Mouse (Mus musculus): ENCODE results near the gene Cdkal1. TPM values are rescaled to one million over a fixed set of nuclear protein-coding genes. Genes with fewer than 3 reads are reported as not detected.

Cdkal1 gene
- polyA plus RNA-seq, 2 experiments: 10.8 to 29.8 TPM

- Histone ChIP-seq H3K9me3 (ENCODE audit: control insufficient read depth, low read length) (no peaks in the 10 kb centered on the region), H3K4me1 (ENCODE audit: control insufficient read depth, insufficient read depth, low read length) (no peaks in the 10 kb centered on the region), H3K4me3 (replicated peaks; ENCODE audit: low read length) (no peak overlapping the region), H3K27me3 (ENCODE audit: control insufficient read depth, insufficient read depth, low read length) (no peaks in the 10 kb centered on the region), H3K36me3 (ENCODE audit: control insufficient read depth, insufficient read depth, low read length) (no peaks in the 10 kb centered on the region), H3K4me2 (replicated peaks; ENCODE audit: low read depth, low read length, severe bottlenecking) (no peak overlapping the region), H3K9ac (ENCODE audit: low read depth, low read length, severe bottlenecking) (no peak overlapping the region), H3K27ac (replicated peaks; ENCODE audit: low read depth, low read length) (no peak overlapping the region)
- DNase-seq (ENCODE audit: low spot score) (no peak), ATAC-seq (ENCODE audit: low FRiP score, low read depth) (no peak)
- WGBS: 29% methylated on average over 3 of the region's 3 CpGs
- TF ChIP-seq POLR2A (IDR thresholded peaks at IDR 0.05; ENCODE audit: borderline replicate concordance, extremely low read depth, insufficient read depth, insufficient read length): no peak
Measured at GRCm38 (mm10) chr13:29285058-29285457, 570.4 kb downstream of the Cdkal1 start.

GRCm38 (mm10) chr13:29281556-29281955 lies 573.9 kb downstream of the Cdkal1 start:
- H3K36me3 ChIP-seq (ENCODE audit: control insufficient read depth, insufficient read depth, low read length): no peaks in the 10 kb centered on the region
- no peaks in the 10 kb centered on the region for H3K9me3 ChIP-seq (ENCODE audit: control insufficient read depth, low read length)
- no peak for ATAC-seq (ENCODE audit: low FRiP score, low read depth)
- H3K9ac ChIP-seq (ENCODE audit: low read depth, low read length, severe bottlenecking): no peak overlapping the region
- no peak overlapping the region for H3K4me2 ChIP-seq (replicated peaks; ENCODE audit: low read depth, low read length, severe bottlenecking)
- no peak overlapping the region for H3K4me3 ChIP-seq (replicated peaks; ENCODE audit: low read length)
- WGBS: 62% methylated on average over 6 of the region's 6 CpGs
- H3K27ac ChIP-seq (replicated peaks; ENCODE audit: low read depth, low read length): no peak overlapping the region
- no peak for DNase-seq (ENCODE audit: low spot score)
- no peaks in the 10 kb centered on the region for H3K4me1 ChIP-seq (ENCODE audit: control insufficient read depth, insufficient read depth, low read length)
- no peak for TF ChIP-seq POLR2A (IDR thresholded peaks at IDR 0.05; ENCODE audit: borderline replicate concordance, extremely low read depth, insufficient read depth, insufficient read length)
- no peaks in the 10 kb centered on the region for H3K27me3 ChIP-seq (ENCODE audit: control insufficient read depth, insufficient read depth, low read length)

- H3K4me2 ChIP-seq (replicated peaks; ENCODE audit: low read depth, low read length, severe bottlenecking): no peak overlapping the region
- ATAC-seq (ENCODE audit: low FRiP score, low read depth) (no peak), DNase-seq (ENCODE audit: low spot score) (no peak)
- no peaks in the 10 kb centered on the region for H3K27me3 ChIP-seq (ENCODE audit: control insufficient read depth, insufficient read depth, low read length)
- H3K9me3 ChIP-seq (ENCODE audit: control insufficient read depth, low read length): no peaks in the 10 kb centered on the region
- no peak overlapping the region for H3K9ac ChIP-seq (ENCODE audit: low read depth, low read length, severe bottlenecking)
- no peaks in the 10 kb centered on the region for H3K36me3 ChIP-seq (ENCODE audit: control insufficient read depth, insufficient read depth, low read length)
- H3K4me1 ChIP-seq (ENCODE audit: control insufficient read depth, insufficient read depth, low read length): no peaks in the 10 kb centered on the region
- TF ChIP-seq POLR2A (IDR thresholded peaks at IDR 0.05; ENCODE audit: borderline replicate concordance, extremely low read depth, insufficient read depth, insufficient read length): no peak
- H3K4me3 ChIP-seq (replicated peaks; ENCODE audit: low read length): no peak overlapping the region
- WGBS: 71% methylated on average over 4 of the region's 4 CpGs
- H3K27ac ChIP-seq (replicated peaks; ENCODE audit: low read depth, low read length): no peak overlapping the region
Measured at GRCm38 (mm10) chr13:29278156-29278555, 577.3 kb downstream of the Cdkal1 start.

GRCm38 (mm10) chr13:29274296-29274695 lies 581.2 kb downstream of the Cdkal1 start:
- no peak for ATAC-seq (ENCODE audit: low FRiP score, low read depth)
- no peaks in the 10 kb centered on the region for H3K36me3 ChIP-seq (ENCODE audit: control insufficient read depth, insufficient read depth, low read length)
- WGBS: 68% methylated on average over 11 of the region's 11 CpGs
- H3K4me2 ChIP-seq (replicated peaks; ENCODE audit: low read depth, low read length, severe bottlenecking): no peak overlapping the region
- TF ChIP-seq POLR2A (IDR thresholded peaks at IDR 0.05; ENCODE audit: borderline replicate concordance, extremely low read depth, insufficient read depth, insufficient read length): no peak
- H3K9me3 ChIP-seq (ENCODE audit: control insufficient read depth, low read length): no peaks in the 10 kb centered on the region
- DNase-seq (ENCODE audit: low spot score): no peak
- no peaks in the 10 kb centered on the region for H3K27me3 ChIP-seq (ENCODE audit: control insufficient read depth, insufficient read depth, low read length)
- no peaks in the 10 kb centered on the region for H3K4me1 ChIP-seq (ENCODE audit: control insufficient read depth, insufficient read depth, low read length)
- no peak overlapping the region for H3K9ac ChIP-seq (ENCODE audit: low read depth, low read length, severe bottlenecking)
- no peak overlapping the region for H3K27ac ChIP-seq (replicated peaks; ENCODE audit: low read depth, low read length)
- H3K4me3 ChIP-seq (replicated peaks; ENCODE audit: low read length): no peak overlapping the region

- Histone ChIP-seq H3K9me3 (ENCODE audit: control insufficient read depth, low read length) (no peaks in the 10 kb centered on the region), H3K4me1 (ENCODE audit: control insufficient read depth, insufficient read depth, low read length) (no peaks in the 10 kb centered on the region), H3K4me3 (replicated peaks; ENCODE audit: low read length) (no peak overlapping the region), H3K4me2 (replicated peaks; ENCODE audit: low read depth, low read length, severe bottlenecking) (no peak overlapping the region), H3K9ac (ENCODE audit: low read depth, low read length, severe bottlenecking) (no peak overlapping the region), H3K27me3 (ENCODE audit: control insufficient read depth, insufficient read depth, low read length) (no peaks in the 10 kb centered on the region), H3K36me3 (ENCODE audit: control insufficient read depth, insufficient read depth, low read length) (no peaks in the 10 kb centered on the region), H3K27ac (replicated peaks; ENCODE audit: low read depth, low read length) (no peak overlapping the region)
- ATAC-seq (ENCODE audit: low FRiP score, low read depth): no peak
- TF ChIP-seq POLR2A (IDR thresholded peaks at IDR 0.05; ENCODE audit: borderline replicate concordance, extremely low read depth, insufficient read depth, insufficient read length): no peak
- no peak for DNase-seq (ENCODE audit: low spot score)
- 47% methylated on average over 4 of the region's 4 CpGs for WGBS
Measured at GRCm38 (mm10) chr13:29273693-29274221, 581.7 kb downstream of the Cdkal1 start.

- Histone ChIP-seq H3K9ac (ENCODE audit: low read depth, low read length, severe bottlenecking) (no peak overlapping the region), H3K4me2 (replicated peaks; ENCODE audit: low read depth, low read length, severe bottlenecking) (no peak overlapping the region), H3K4me3 (replicated peaks; ENCODE audit: low read length) (no peak overlapping the region), H3K27ac (replicated peaks; ENCODE audit: low read depth, low read length) (no peak overlapping the region), H3K9me3 (ENCODE audit: control insufficient read depth, low read length) (no peaks in the 10 kb centered on the region), H3K27me3 (ENCODE audit: control insufficient read depth, insufficient read depth, low read length) (no peaks in the 10 kb centered on the region), H3K36me3 (ENCODE audit: control insufficient read depth, insufficient read depth, low read length) (no peaks in the 10 kb centered on the region), H3K4me1 (ENCODE audit: control insufficient read depth, insufficient read depth, low read length) (no peaks in the 10 kb centered on the region)
- no peak for DNase-seq (ENCODE audit: low spot score)
- no peak for ATAC-seq (ENCODE audit: low FRiP score, low read depth)
- no peak for TF ChIP-seq POLR2A (IDR thresholded peaks at IDR 0.05; ENCODE audit: borderline replicate concordance, extremely low read depth, insufficient read depth, insufficient read length)
Measured at GRCm38 (mm10) chr13:29271451-29271850, 584.0 kb downstream of the Cdkal1 start.

Data from limb, embryonic 14.5 days (tissue).